Mouse (Mus musculus): ENCODE data around the gene Pigz. TPM values are rescaled to one million over a fixed set of nuclear protein-coding genes. Genes with fewer than 3 reads are reported as not detected.

The Pigz gene
- polyA plus RNA-seq, 1 experiment from 2014 or later = 0.25 TPM

DNA sequence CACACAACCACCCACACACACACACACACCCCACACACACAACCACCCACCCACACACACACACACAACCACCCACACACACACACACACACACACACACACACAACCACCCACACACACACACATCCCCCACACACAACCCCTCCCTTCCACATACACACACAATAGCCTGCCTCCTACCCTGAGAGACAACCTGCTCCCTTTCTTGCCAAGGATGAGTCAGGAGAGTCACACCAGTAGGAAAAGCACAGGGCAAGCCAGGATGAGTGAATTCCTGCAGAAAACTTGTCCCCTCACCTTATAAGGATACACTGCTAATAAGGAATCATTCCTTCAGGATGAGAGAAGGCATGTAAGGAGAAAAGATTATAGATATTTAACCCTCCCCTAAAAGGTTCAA is 60.3 kb downstream of the Pigz start:
- DNase-seq (ENCODE audit: low spot score) (no peak), ATAC-seq (ENCODE audit: insufficient number of reproducible peaks, low FRiP score, low TSS enrichment, low read depth) (no peak)
- Histone ChIP-seq H3K9me3 (ENCODE audit: control insufficient read depth, low read length) (no peaks in the 10 kb centered on the region), H3K27ac (replicated peaks; ENCODE audit: low read depth, low read length) (no peak overlapping the region), H3K36me3 (ENCODE audit: control insufficient read depth, insufficient read depth, low read length) (no peaks in the 10 kb centered on the region), H3K9ac (ENCODE audit: low read length) (no peak overlapping the region), H3K4me1 (ENCODE audit: control insufficient read depth, insufficient read depth, low read length) (no peaks in the 10 kb centered on the region), H3K4me2 (ENCODE audit: low read depth, severe bottlenecking) (no peak overlapping the region), H3K4me3 (ENCODE audit: low read depth, low read length) (no peak overlapping the region), H3K27me3 (ENCODE audit: control insufficient read depth, insufficient read depth, low read length) (no peaks in the 10 kb centered on the region)

Small RNA genes within 50 kb of the gene (microRNA-seq; reads per million reads assigned to microRNA genes)
- gene Gm26269 = not detected

Other genes starting within 250 kb of the Pigz start
- gene Meltf, start 55.0 kb upstream of the Pigz start, polyA plus RNA-seq (2014; fragmentation: Nextera tagmentation; extraction: Ambion mirVana) = 0.17 and 0.23 TPM in 2 replicates
- 81.6 and 88.9 TPM in 2 replicates for gene 0610012G03Rik, start 14.6 kb downstream of the Pigz start, polyA plus RNA-seq (2014; fragmentation: Nextera tagmentation; extraction: Ambion mirVana)
- 160 and 161 TPM in 2 replicates for gene Ncbp2, start 14.7 kb downstream of the Pigz start, polyA plus RNA-seq (2014; fragmentation: Nextera tagmentation; extraction: Ambion mirVana)
- 10.9 and 13.4 TPM in 2 replicates for gene Senp5, start 69.4 kb downstream of the Pigz start, polyA plus RNA-seq (2014; fragmentation: Nextera tagmentation; extraction: Ambion mirVana)
- 41.1 and 42.7 TPM in 2 replicates for gene Pak2, start 145.5 kb downstream of the Pigz start, polyA plus RNA-seq (2014; fragmentation: Nextera tagmentation; extraction: Ambion mirVana)
- 131 and 137 TPM in 2 replicates for gene Pigx, start 165.9 kb downstream of the Pigz start, polyA plus RNA-seq (2014; fragmentation: Nextera tagmentation; extraction: Ambion mirVana)
- gene Cep19, start 165.9 kb downstream of the Pigz start, polyA plus RNA-seq (2014; fragmentation: Nextera tagmentation; extraction: Ambion mirVana) = 38.2 and 44.3 TPM in 2 replicates
- gene Nrros, start 231.7 kb downstream of the Pigz start, polyA plus RNA-seq (2014; fragmentation: Nextera tagmentation; extraction: Ambion mirVana) = 10.1 and 11.5 TPM in 2 replicates
- 0.25 TPM in 1 of 2 replicates, not detected in the other for gene Bex6, start 246.0 kb downstream of the Pigz start, polyA plus RNA-seq (2014; fragmentation: Nextera tagmentation; extraction: Ambion mirVana)

Data from limb, embryonic 11.5 days (tissue).